ENCODE assay signal across 8 mouse cellular contexts in genomic region chr4:133754871-133755765, GRCm38 (mm10). TPM values are rescaled to one million over a fixed set of nuclear protein-coding genes. Genes with fewer than 3 reads are reported as not detected.
A peak's percentile ranks its signal among the peaks of the same experiment; 100 is the strongest.
DNase-seq lines count a peak whose midpoint lies in the region; ATAC-seq and TF ChIP-seq lines count a peak whose summit lies in the region.

No protein-coding gene starts in this region.

- H3ac ChIP-seq in myocyte (ENCODE audit: control insufficient read depth, insufficient read length), result no peak overlapping the region

- H3K4me3 ChIP-seq in lung, adult 2 months (replicated peaks; ENCODE audit: extremely low read depth, low read depth, low read length), result peak overlapping the region; percentile 42
- H3K4me3 ChIP-seq in cortical plate, adult 2 months (ENCODE audit: insufficient read depth, low read length), result peak overlapping the region; percentile 48
- peak overlapping the region; percentile 100 for H3K4me3 ChIP-seq in hindbrain, embryonic 14.5 days (replicated peaks; ENCODE audit: low read length)
- peak overlapping the region; percentile 65 for H3K4me3 ChIP-seq in myocyte

- H3K9me3 ChIP-seq in hindbrain, embryonic 14.5 days (ENCODE audit: control insufficient read depth, low read length), result no peaks in the 10 kb centered on the region

- ATAC-seq in hindbrain, embryonic 14.5 days (ENCODE audit: low FRiP score), result no peak

- DNase-seq in lung, adult 2 months, result no peak
- DNase-seq in lung, postnatal 14 days, result no peak
- DNase-seq in hindbrain, embryonic 14.5 days (ENCODE audit: low spot score), result no peak
- DNase-seq in gastrocnemius, adult 8-10 months (ENCODE audit: low spot score in 2 of 2), result no peak
- DNase-seq in left cerebral cortex, postnatal 25 days (ENCODE audit: low spot score in 2 of 2), result no peak
- no peak for DNase-seq in layer of hippocampus, postnatal 36 days

- WGBS in lung, adult 2 months, result 40% methylated on average over 10 of the region's 10 CpGs
- WGBS in hindbrain, embryonic 14.5 days, result 8% methylated on average over 10 of the region's 10 CpGs

- peaks cover 24% of the 10 kb centered on the region for H3K79me2 ChIP-seq in myocyte (ENCODE audit: control insufficient read depth, insufficient read depth)

- TF ChIP-seq CTCF in lung, adult 2 months (IDR thresholded peaks at IDR 0.05; ENCODE audit: insufficient read depth, low read length), result no peak
- no peak for TF ChIP-seq CTCF in cortical plate, adult 2 months (IDR thresholded peaks at IDR 0.05; ENCODE audit: extremely low read depth, insufficient read depth, low read length)

- peak overlapping the region; percentile 100 for H3K9ac ChIP-seq in hindbrain, embryonic 14.5 days

- TF ChIP-seq POLR2A in lung, adult 2 months (IDR thresholded peaks at IDR 0.05; ENCODE audit: borderline replicate concordance, extremely low read depth, low read depth, low read length), result no peak
- TF ChIP-seq POLR2A in cortical plate, adult 2 months (IDR thresholded peaks at IDR 0.05; ENCODE audit: extremely low read depth, insufficient read depth, low read length), result no peak
- no peak for TF ChIP-seq POLR2A in myocyte (IDR thresholded peaks at IDR 0.05; ENCODE audit: insufficient read length, low read depth)

- no peaks in the 10 kb centered on the region for H3K36me3 ChIP-seq in hindbrain, embryonic 14.5 days (replicated peaks; ENCODE audit: control insufficient read depth, insufficient read depth)
- H3K36me3 ChIP-seq in myocyte (ENCODE audit: control insufficient read depth, insufficient read depth), result no peaks in the 10 kb centered on the region

- intact Hi-C loops in left cerebral cortex, postnatal 25 days (cut with DNase I), result loop anchor here (1.0 kb wide), 1 partner anchor 58 kb away; no protein-coding TSS in a partner anchor

- H3K27ac ChIP-seq in cortical plate, adult 2 months (ENCODE audit: insufficient read depth, low read length), result peak overlapping the region; percentile 68
- H3K27ac ChIP-seq in hindbrain, embryonic 14.5 days, result peak overlapping the region; percentile 100

- peak overlapping the region; percentile 99 for H3K4me2 ChIP-seq in hindbrain, embryonic 14.5 days (replicated peaks)
- peak overlapping the region; percentile 94 for H3K4me2 ChIP-seq in myocyte (ENCODE audit: low read depth)

- peaks cover 12% of the 10 kb centered on the region; the same call in 1 of the 2 replicates for H3K4me1 ChIP-seq in lung, adult 2 months (ENCODE audit: control insufficient read depth, insufficient read depth, low read length)
- H3K4me1 ChIP-seq in cortical plate, adult 2 months (ENCODE audit: control insufficient read depth, insufficient read depth, low read length), result peaks cover 6% of the 10 kb centered on the region
- H3K4me1 ChIP-seq in hindbrain, embryonic 14.5 days (replicated peaks; ENCODE audit: control insufficient read depth, insufficient read depth, low read length), result peaks cover 30% of the 10 kb centered on the region

- H3K27me3 ChIP-seq in hindbrain, embryonic 14.5 days (ENCODE audit: control insufficient read depth, insufficient read depth, low read length), result no peaks in the 10 kb centered on the region
- no peaks in the 10 kb centered on the region for H3K27me3 ChIP-seq in myocyte (ENCODE audit: control insufficient read depth, insufficient read depth, insufficient read length)

TF ChIP-seq in myocyte, 11 proteins besides CTCF, POLR2A, EP300 and RAD21:
- TF ChIP-seq MAX (IDR thresholded peaks at IDR 0.05; ENCODE audit: low read depth), result no peak
- TF ChIP-seq TCF3 (IDR thresholded peaks at IDR 0.05; ENCODE audit: insufficient read length, low read depth), result no peak
- TF ChIP-seq POLR2AphosphoS2 (IDR thresholded peaks at IDR 0.05; ENCODE audit: insufficient read length, low read depth), result no peak
- no peak for TF ChIP-seq MYOG (IDR thresholded peaks at IDR 0.05; ENCODE audit: control insufficient read depth in 1 of 3, insufficient read depth in 1 of 3, insufficient read length in 2 of 3, low read depth in 2 of 3)
- TF ChIP-seq MYOD1 (IDR thresholded peaks at IDR 0.05; ENCODE audit: control insufficient read depth in 1 of 3, insufficient read length in 2 of 3, low read depth in 2 of 3), result no peak
- TF ChIP-seq SRF (IDR thresholded peaks at IDR 0.05; ENCODE audit: control insufficient read depth, insufficient read length, low read depth), result no peak
- TF ChIP-seq REST (IDR thresholded peaks at IDR 0.05; ENCODE audit: insufficient read depth, insufficient read length), result no peak
- no peak for TF ChIP-seq E2F4 (IDR thresholded peaks at IDR 0.05; ENCODE audit: insufficient read depth)
- no peak for TF ChIP-seq TCF12 (IDR thresholded peaks at IDR 0.05; ENCODE audit: insufficient read depth, poor library complexity, severe bottlenecking)
- TF ChIP-seq USF1 (IDR thresholded peaks at IDR 0.05; ENCODE audit: low read depth), result no peak
- TF ChIP-seq CEBPB (IDR thresholded peaks at IDR 0.05; ENCODE audit: insufficient read depth, poor library complexity, severe bottlenecking), result no peak

RNA-seq across cellular contexts. Expression of gene Arid1a, which starts 1.5 kb away (rescaled TPM):
- 68.3 and 77.3 TPM in 2 replicates for polyA plus RNA-seq in lung, adult 2 months (2012; rRNA removed)
- polyA plus RNA-seq in cortical plate, adult 2 months (2012; rRNA removed), result 44.3 and 45.1 TPM in 2 replicates
- 35.5 and 37.8 TPM in 2 replicates for polyA plus RNA-seq in hindbrain, embryonic 14.5 days (2014; fragmentation: Nextera tagmentation; extraction: Ambion mirVana)
- polyA plus RNA-seq in myocyte (2012; fragmentation: generic; extraction: Trizol), result 23.2 TPM
- total RNA-seq in gastrocnemius, adult 8-10 months (2022), result 10 to 100 TPM; 23.3 to 27.5 (median 26.0) TPM
- total RNA-seq in left cerebral cortex, postnatal 25 days (2021), result 10 to 100 TPM; 81.0 to 88.3 TPM
- total RNA-seq in layer of hippocampus, postnatal 36 days (2021), result 10 to 100 TPM; 75.1 to 87.6 TPM

Comparison
In these comparisons a context has a peak if more than half of its experiments do, and no peak if none do; other contexts are left out.
1. H3K4me3 ChIP-seq: peak in every context shown above with its lines; median percentile 100 in hindbrain, embryonic 14.5 days; 65 in myocyte; 48 in cortical plate, adult 2 months; 42 in lung, adult 2 months.